Mouse (Mus musculus): ENCODE measurements at regions not wholly inside any gene's neighbourhood (a gene's known extent, or its start where the extent isn't known, plus 50 kb on each side); places are given as distances from the start of the nearest gene placed in this dataset.
"Not testable (repeated sequence)": the region's sequence is repeated elsewhere in the genome, so short reads cannot be mapped to it uniquely, and the experiment has no call there.

DNA sequence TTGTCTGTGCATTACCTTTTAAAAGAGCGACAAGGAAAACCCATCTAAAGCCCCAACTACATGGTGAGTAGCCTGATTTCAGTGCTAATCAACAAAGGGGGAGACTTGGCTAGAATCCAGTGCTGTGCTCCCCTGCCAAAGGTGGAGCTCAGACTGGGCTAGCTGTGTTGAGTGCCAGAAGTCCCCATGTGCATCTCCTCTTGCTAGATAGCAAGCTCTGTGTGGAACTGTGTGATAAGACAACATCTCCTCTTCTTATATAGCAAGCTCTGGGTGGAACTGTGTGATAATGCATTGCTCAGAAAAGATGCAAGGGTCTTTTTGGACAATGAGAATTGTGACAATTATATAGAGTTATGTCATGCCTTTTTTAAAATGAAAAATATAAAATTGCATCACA lies 741.4 kb downstream of the Adam6a start:
- no peak for ATAC-seq
- Histone ChIP-seq H3K4me2 (ENCODE audit: low read length) (no peak overlapping the region), H3K9me3 (ENCODE audit: control insufficient read depth, low read length) (peaks cover 17% of the 10 kb centered on the region), H3K4me3 (ENCODE audit: low read length) (no peak overlapping the region), H3K9ac (ENCODE audit: low read depth, low read length) (no peak overlapping the region), H3K36me3 (ENCODE audit: control insufficient read depth, insufficient read depth, low read length) (no peaks in the 10 kb centered on the region), H3K27me3 (replicated peaks; ENCODE audit: control insufficient read depth, insufficient read depth, low read length) (no peaks in the 10 kb centered on the region), H3K4me1 (ENCODE audit: control insufficient read depth, insufficient read depth, low read depth, low read length) (no peaks in the 10 kb centered on the region), H3K27ac (ENCODE audit: low read depth, low read length) (no peak overlapping the region)
- WGBS: 100% methylated on average over 1 of the region's 1 CpGs

DNA sequence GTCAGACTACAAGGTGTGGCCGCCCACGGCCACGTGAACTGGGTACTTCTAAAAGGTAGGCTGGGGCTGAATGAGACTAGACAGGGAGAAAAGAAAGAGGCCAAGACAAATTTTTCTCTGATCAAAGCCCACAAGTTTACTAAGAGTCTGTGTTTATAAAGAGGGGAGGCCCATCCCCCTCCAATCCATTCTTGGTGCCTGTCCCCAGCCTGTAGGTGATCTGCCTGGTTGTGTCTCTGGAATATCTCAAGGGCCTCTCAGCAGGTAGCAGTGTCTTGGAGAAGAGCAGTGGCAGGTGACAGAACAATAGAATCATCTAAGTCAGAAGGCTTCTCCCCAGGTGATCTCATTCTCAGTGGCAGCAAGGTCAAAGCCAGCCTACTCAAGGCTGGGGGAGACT lies 743.3 kb downstream of the Adam6a start:
- WGBS: 85% methylated on average over 3 of the region's 3 CpGs
- Histone ChIP-seq H3K9ac (ENCODE audit: low read depth, low read length) (no peak overlapping the region), H3K4me1 (ENCODE audit: control insufficient read depth, insufficient read depth, low read depth, low read length) (no peaks in the 10 kb centered on the region), H3K36me3 (ENCODE audit: control insufficient read depth, insufficient read depth, low read length) (no peaks in the 10 kb centered on the region), H3K27ac (ENCODE audit: low read depth, low read length) (no peak overlapping the region), H3K27me3 (replicated peaks; ENCODE audit: control insufficient read depth, insufficient read depth, low read length) (no peaks in the 10 kb centered on the region), H3K4me3 (ENCODE audit: low read length) (no peak overlapping the region), H3K4me2 (ENCODE audit: low read length) (no peak overlapping the region), H3K9me3 (ENCODE audit: control insufficient read depth, low read length) (peaks cover 17% of the 10 kb centered on the region)
- ATAC-seq: no peak

DNA sequence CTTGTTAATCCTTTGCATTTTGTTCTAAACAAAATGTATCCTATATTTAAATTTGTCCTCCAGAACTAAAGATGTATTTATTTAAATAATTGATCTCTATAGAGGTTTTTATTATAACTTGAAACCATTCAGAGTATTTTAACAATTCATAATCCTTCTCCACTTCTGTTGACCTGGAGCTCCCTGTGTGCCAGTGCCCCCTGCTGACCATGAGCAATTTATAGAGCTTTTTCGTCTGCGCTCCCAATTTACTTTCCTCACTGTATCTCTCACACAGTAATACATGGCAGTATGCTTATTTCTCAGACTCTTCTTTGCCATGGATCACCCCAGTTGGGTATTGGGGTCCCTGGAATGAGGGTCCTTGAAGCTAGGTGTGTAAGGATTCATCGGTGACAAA lies 747.4 kb downstream of the Adam6a start:
- no peak overlapping the region for H3K9ac ChIP-seq (ENCODE audit: low read depth, low read length)
- ATAC-seq: no peak
- no peaks in the 10 kb centered on the region for H3K4me1 ChIP-seq (ENCODE audit: control insufficient read depth, insufficient read depth, low read depth, low read length)
- H3K4me2 ChIP-seq (ENCODE audit: low read length): no peak overlapping the region
- no peaks in the 10 kb centered on the region for H3K36me3 ChIP-seq (ENCODE audit: control insufficient read depth, insufficient read depth, low read length)
- H3K27ac ChIP-seq (ENCODE audit: low read depth, low read length): no peak overlapping the region
- peaks cover 13% of the 10 kb centered on the region for H3K9me3 ChIP-seq (ENCODE audit: control insufficient read depth, low read length)
- H3K4me3 ChIP-seq (ENCODE audit: low read length): no peak overlapping the region
- H3K27me3 ChIP-seq (replicated peaks; ENCODE audit: control insufficient read depth, insufficient read depth, low read length): no peaks in the 10 kb centered on the region
- 87% methylated on average over 3 of the region's 3 CpGs for WGBS

DNA sequence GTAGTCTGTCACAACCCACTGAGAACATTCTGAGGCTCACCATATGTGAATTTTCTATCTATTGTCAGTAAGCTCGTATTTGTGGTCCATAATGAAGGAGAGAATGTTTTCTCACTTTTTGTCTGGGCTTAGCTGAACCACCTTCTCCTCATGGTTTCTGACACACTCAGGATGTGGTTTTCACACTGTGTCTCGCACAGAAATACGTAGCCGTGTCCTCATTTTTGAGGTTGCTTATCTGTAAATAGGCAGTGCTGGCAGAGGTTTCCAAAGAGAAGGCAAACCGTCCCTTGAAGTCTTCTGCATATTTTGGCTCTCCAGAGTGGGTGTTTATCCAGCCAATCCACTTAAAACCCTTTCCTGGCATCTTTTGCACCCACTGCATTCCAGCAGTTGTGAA lies 756.1 kb downstream of the Adam6a start:
- Histone ChIP-seq H3K9me3 (ENCODE audit: control insufficient read depth, low read length) (peaks cover 13% of the 10 kb centered on the region), H3K4me1 (ENCODE audit: control insufficient read depth, insufficient read depth, low read depth, low read length) (no peaks in the 10 kb centered on the region), H3K4me3 (ENCODE audit: low read length) (no peak overlapping the region), H3K27me3 (replicated peaks; ENCODE audit: control insufficient read depth, insufficient read depth, low read length) (no peaks in the 10 kb centered on the region), H3K27ac (ENCODE audit: low read depth, low read length) (no peak overlapping the region), H3K36me3 (ENCODE audit: control insufficient read depth, insufficient read depth, low read length) (no peaks in the 10 kb centered on the region), H3K9ac (ENCODE audit: low read depth, low read length) (no peak overlapping the region), H3K4me2 (ENCODE audit: low read length) (no peak overlapping the region)
- ATAC-seq: no peak
- 78% methylated on average over 5 of the region's 5 CpGs for WGBS

DNA sequence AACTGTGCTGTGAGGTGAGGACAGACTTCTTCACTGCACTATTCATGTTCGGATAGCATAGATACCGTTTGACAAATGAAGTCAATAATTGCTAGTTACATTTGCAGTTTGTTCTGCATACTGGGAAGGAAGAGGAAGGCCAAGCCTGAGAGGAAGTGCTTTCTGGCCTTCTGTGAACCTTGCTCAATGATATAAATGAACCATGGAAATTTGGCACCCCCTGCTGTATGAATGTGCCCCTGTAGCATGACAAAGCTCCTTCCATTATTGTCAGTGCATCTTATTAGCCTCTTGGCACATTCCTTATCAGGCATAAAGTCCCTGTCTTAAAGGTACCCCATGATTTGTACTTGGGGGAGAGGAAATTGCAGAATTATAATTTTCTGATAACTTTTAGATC lies 758.0 kb downstream of the Adam6a start:
- H3K36me3 ChIP-seq (ENCODE audit: control insufficient read depth, insufficient read depth, low read length): no peaks in the 10 kb centered on the region
- no peak overlapping the region for H3K4me2 ChIP-seq (ENCODE audit: low read length)
- no peaks in the 10 kb centered on the region for H3K27me3 ChIP-seq (replicated peaks; ENCODE audit: control insufficient read depth, insufficient read depth, low read length)
- 93% methylated on average over 2 of the region's 2 CpGs for WGBS
- peaks cover 17% of the 10 kb centered on the region for H3K9me3 ChIP-seq (ENCODE audit: control insufficient read depth, low read length)
- no peak for ATAC-seq
- no peak overlapping the region for H3K4me3 ChIP-seq (ENCODE audit: low read length)
- no peak overlapping the region for H3K9ac ChIP-seq (ENCODE audit: low read depth, low read length)
- no peaks in the 10 kb centered on the region for H3K4me1 ChIP-seq (ENCODE audit: control insufficient read depth, insufficient read depth, low read depth, low read length)
- H3K27ac ChIP-seq (ENCODE audit: low read depth, low read length): no peak overlapping the region

DNA sequence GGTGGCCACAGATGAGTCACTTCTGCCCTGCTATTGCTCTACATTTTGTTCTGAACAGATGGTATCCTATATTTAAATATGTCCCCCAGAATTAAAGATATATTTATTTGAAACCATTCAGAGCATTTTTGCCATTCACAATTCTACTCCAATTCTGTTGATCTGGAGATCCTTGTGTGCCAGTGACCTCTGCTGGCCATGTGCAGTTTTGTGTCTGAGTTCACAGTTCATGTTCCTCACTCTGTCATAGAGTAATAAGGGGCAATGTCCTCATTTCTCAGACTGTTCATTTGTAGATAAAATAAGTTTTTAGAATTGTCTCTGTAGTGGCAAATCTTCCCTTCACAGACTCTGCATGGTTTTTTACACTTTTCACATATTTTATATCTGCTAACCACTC lies 788.8 kb downstream of the Adam6a start:
- Histone ChIP-seq H3K36me3 (ENCODE audit: control insufficient read depth, insufficient read depth, low read length) (no peaks in the 10 kb centered on the region), H3K27ac (ENCODE audit: low read depth, low read length) (no peak overlapping the region), H3K4me2 (ENCODE audit: low read length) (no peak overlapping the region), H3K9ac (ENCODE audit: low read depth, low read length) (no peak overlapping the region), H3K9me3 (ENCODE audit: control insufficient read depth, low read length) (peaks cover 12% of the 10 kb centered on the region), H3K27me3 (replicated peaks; ENCODE audit: control insufficient read depth, insufficient read depth, low read length) (no peaks in the 10 kb centered on the region), H3K4me1 (ENCODE audit: control insufficient read depth, insufficient read depth, low read depth, low read length) (no peaks in the 10 kb centered on the region), H3K4me3 (ENCODE audit: low read length) (no peak overlapping the region)
- no peak for ATAC-seq

DNA sequence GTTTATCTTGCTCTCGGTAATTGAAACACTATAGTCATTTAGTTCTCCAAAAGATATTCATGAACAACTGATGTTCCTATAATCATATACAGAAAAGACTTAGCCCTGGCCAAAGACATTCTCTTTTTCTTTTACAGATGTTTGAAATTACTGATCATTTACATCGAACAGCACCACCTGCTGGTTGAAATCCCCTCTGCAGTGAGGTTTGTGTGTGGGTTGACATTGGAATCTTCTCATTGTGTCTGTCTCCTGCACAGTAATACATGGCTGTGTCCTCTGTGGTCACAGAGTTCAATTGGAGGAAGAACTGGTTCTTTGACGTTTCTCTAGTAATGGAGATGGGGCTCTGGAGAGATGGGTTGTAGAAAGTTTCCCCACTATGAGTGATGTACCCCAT lies 822.6 kb downstream of the Adam6a start:
- no peaks in the 10 kb centered on the region for H3K4me1 ChIP-seq (ENCODE audit: control insufficient read depth, insufficient read depth, low read depth, low read length)
- H3K4me3 ChIP-seq (ENCODE audit: low read length): no peak overlapping the region
- WGBS: 68% methylated on average over 3 of the region's 3 CpGs
- H3K27me3 ChIP-seq (replicated peaks; ENCODE audit: control insufficient read depth, insufficient read depth, low read length): no peaks in the 10 kb centered on the region
- no peak overlapping the region for H3K27ac ChIP-seq (ENCODE audit: low read depth, low read length)
- ATAC-seq: no peak
- H3K36me3 ChIP-seq (ENCODE audit: control insufficient read depth, insufficient read depth, low read length): no peaks in the 10 kb centered on the region
- no peak overlapping the region for H3K9ac ChIP-seq (ENCODE audit: low read depth, low read length)
- peaks cover 12% of the 10 kb centered on the region for H3K9me3 ChIP-seq (ENCODE audit: control insufficient read depth, low read length)
- H3K4me2 ChIP-seq (ENCODE audit: low read length): no peak overlapping the region

DNA sequence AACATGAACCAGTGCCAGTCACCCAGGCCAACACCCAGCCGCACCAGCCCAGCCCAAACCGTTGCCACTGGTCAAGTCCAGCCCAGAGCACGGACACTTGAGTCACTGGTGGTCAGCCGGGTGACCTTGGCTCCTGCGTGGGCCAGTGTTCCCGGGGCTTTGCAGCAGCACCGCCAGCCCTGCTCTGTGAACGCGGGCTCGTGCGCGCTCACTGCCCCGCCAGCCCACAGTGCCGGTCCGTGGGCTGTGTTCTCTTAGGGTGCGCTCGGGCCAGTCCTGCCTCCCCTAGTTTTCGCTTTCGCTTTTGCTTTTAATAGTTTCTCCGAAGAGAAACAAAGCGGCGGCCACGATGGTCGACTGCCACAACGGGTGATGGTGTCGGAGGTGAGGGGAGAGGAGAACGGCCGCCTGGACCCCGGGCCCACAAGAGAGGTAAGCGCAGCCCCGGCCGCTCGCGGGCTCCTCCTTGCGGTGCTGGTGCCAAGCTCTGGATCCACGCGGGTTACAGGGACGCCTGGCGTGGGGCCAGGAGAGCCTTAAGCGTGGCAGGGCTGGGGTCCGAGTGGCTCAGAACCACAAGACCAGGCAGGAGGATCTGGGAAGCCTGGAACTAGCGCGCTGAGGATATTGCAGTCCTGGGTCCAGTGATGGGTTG lies 835.1 kb downstream of the Adam6a start:
- not testable (repeated sequence) for H3K4me1 ChIP-seq (ENCODE audit: control insufficient read depth, insufficient read depth, low read depth, low read length); H3K27ac ChIP-seq (ENCODE audit: low read depth, low read length); H3K27me3 ChIP-seq (replicated peaks; ENCODE audit: control insufficient read depth, insufficient read depth, low read length); ATAC-seq; H3K9ac ChIP-seq (ENCODE audit: low read depth, low read length); H3K36me3 ChIP-seq (ENCODE audit: control insufficient read depth, insufficient read depth, low read length); H3K4me3 ChIP-seq (ENCODE audit: low read length)
- WGBS: 35% methylated on average over 30 of the region's 43 CpGs
- Histone ChIP-seq H3K9me3 (ENCODE audit: control insufficient read depth, low read length) (peaks cover 16% of the 10 kb centered on the region), H3K4me2 (ENCODE audit: low read length) (0 out of 2 replicates have a peak overlapping the region, but pooled peaks have one; percentile 25)

DNA sequence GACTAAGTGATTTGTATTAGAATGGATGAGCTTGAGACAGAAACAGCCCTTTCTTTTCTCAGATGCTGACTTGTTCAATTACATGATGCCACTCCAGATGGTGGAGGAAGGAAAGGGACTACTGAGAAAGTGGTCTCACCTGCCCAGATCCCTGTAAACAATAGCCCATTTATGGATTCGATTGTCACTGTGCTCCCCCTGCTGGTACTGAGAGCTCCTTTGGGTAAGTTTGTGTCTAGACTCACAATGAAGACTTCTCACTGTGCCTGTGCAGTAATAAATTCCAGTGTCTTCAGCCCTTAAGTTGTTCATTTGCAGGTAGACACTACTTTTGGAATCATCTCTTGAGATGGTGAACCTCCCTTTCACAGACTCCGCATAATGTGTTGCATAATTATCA lies 847.7 kb downstream of the Adam6a start:
- no peak for ATAC-seq
- Histone ChIP-seq H3K27ac (ENCODE audit: low read depth, low read length) (no peak overlapping the region), H3K27me3 (replicated peaks; ENCODE audit: control insufficient read depth, insufficient read depth, low read length) (no peaks in the 10 kb centered on the region), H3K9ac (ENCODE audit: low read depth, low read length) (no peak overlapping the region), H3K4me3 (ENCODE audit: low read length) (no peak overlapping the region), H3K4me2 (ENCODE audit: low read length) (no peak overlapping the region), H3K9me3 (ENCODE audit: control insufficient read depth, low read length) (peaks cover 14% of the 10 kb centered on the region), H3K36me3 (ENCODE audit: control insufficient read depth, insufficient read depth, low read length) (no peaks in the 10 kb centered on the region), H3K4me1 (ENCODE audit: control insufficient read depth, insufficient read depth, low read depth, low read length) (no peaks in the 10 kb centered on the region)
- 84% methylated on average over 2 of the region's 2 CpGs for WGBS

DNA sequence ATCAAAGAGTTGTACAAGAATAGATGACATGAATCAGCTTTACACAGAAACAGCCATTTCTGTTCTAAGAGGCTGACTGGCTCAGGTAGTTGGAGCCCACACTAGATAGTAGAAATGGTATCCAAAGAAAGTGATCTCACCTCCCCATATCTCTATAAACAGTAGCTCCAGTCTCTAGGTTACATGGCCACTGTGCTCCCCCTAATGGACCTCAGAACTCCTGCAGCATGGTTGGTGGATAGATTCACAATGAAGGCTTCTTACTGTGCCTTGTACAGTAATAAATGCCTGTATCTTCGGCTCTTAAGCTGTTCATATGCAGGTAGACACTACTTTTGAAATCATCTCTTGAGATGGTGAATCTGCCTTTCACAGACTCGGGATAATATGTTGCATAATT lies 862.5 kb downstream of the Adam6a start:
- Histone ChIP-seq H3K36me3 (ENCODE audit: control insufficient read depth, insufficient read depth, low read length) (no peaks in the 10 kb centered on the region), H3K4me2 (ENCODE audit: low read length) (no peak overlapping the region), H3K9me3 (ENCODE audit: control insufficient read depth, low read length) (peaks cover 20% of the 10 kb centered on the region), H3K4me1 (ENCODE audit: control insufficient read depth, insufficient read depth, low read depth, low read length) (no peaks in the 10 kb centered on the region), H3K27ac (ENCODE audit: low read depth, low read length) (no peak overlapping the region), H3K4me3 (ENCODE audit: low read length) (no peak overlapping the region), H3K9ac (ENCODE audit: low read depth, low read length) (no peak overlapping the region), H3K27me3 (replicated peaks; ENCODE audit: control insufficient read depth, insufficient read depth, low read length) (no peaks in the 10 kb centered on the region)
- no peak for ATAC-seq
- WGBS: 52% methylated on average over 2 of the region's 2 CpGs

Data from hindbrain, embryonic 16.5 days (tissue).